ENCODE assay signal across 9 mouse cellular contexts in genomic region chr11:20038723-20039122, GRCm38 (mm10).
DNase-seq lines count a peak whose midpoint lies in the region; ATAC-seq and TF ChIP-seq lines count a peak whose summit lies in the region.
"Had no signal": no experiment of that assay in that cellular context is flagged by ENCODE, and none has a peak within 500 bp of the region (broad histone marks: within the 10 kb centered on the region; RNA-seq: fewer than 3 reads in every experiment).

No protein-coding gene starts in this region.

- TF ChIP-seq POLR2A in myocyte (IDR thresholded peaks at IDR 0.05; ENCODE audit: insufficient read length, low read depth): no peak

- H3K9me3 ChIP-seq in kidney, postnatal 0 days (replicated peaks; ENCODE audit: low read length): no peaks in the 10 kb centered on the region
- H3K9me3 ChIP-seq in hindbrain, embryonic 15.5 days: no peaks in the 10 kb centered on the region

- H3K4me2 ChIP-seq in kidney, postnatal 0 days (ENCODE audit: low read length): no peak overlapping the region
- peak overlapping the region; percentile 46 for H3K4me2 ChIP-seq in hindbrain, embryonic 15.5 days
- peak overlapping the region; percentile 9 for H3K4me2 ChIP-seq in myocyte (ENCODE audit: low read depth)

- no peak for TF ChIP-seq CTCF in kidney, postnatal 0 days (IDR thresholded peaks at IDR 0.05; ENCODE audit: low read depth)

- H3K27ac ChIP-seq in kidney, postnatal 0 days: no peak overlapping the region
- H3K27ac ChIP-seq in hindbrain, embryonic 15.5 days (replicated peaks): no peak overlapping the region

- H3K27me3 ChIP-seq in kidney, postnatal 0 days (ENCODE audit: insufficient read depth, low read length): no peaks in the 10 kb centered on the region
- no peaks in the 10 kb centered on the region for H3K27me3 ChIP-seq in hindbrain, embryonic 15.5 days
- H3K27me3 ChIP-seq in myocyte (ENCODE audit: control insufficient read depth, insufficient read depth, insufficient read length): no peaks in the 10 kb centered on the region
- H3K27me3 ChIP-seq: Patski had no signal

- H3ac ChIP-seq in myocyte (ENCODE audit: control insufficient read depth, insufficient read length): no peak overlapping the region

- no peak for ATAC-seq in kidney, postnatal 0 days (replicated peaks; ENCODE audit: low FRiP score, low read depth)
- ATAC-seq in hindbrain, embryonic 15.5 days (ENCODE audit: low FRiP score, low read depth): peak; percentile 61; the same call in 1 of the 2 replicates
- no peak for ATAC-seq in monocyte, adult 5-6 weeks (replicated peaks; ENCODE audit: insufficient number of reproducible peaks, low FRiP score, low TSS enrichment, poor library complexity, severe bottlenecking)

- DNase-seq in kidney, postnatal 0 days (ENCODE audit: low spot score): peak; percentile 39
- no peak for DNase-seq in kidney, adult 9 months
- peak; percentile 59 for DNase-seq in cerebellum, adult 11-12 months
- no peak for DNase-seq in urinary bladder, postnatal 10 days (ENCODE audit: low spot score)
- DNase-seq in urinary bladder, adult 2 months (ENCODE audit: low spot score): no peak

- 27% methylated on average over 8 of the region's 8 CpGs for WGBS in kidney, postnatal 0 days
- 22% methylated on average over 8 of the region's 8 CpGs for WGBS in hindbrain, embryonic 15.5 days

- H3K4me3 ChIP-seq in kidney, postnatal 0 days (replicated peaks; ENCODE audit: low read depth, low read length): no peak overlapping the region
- 0 out of 2 replicates have a peak overlapping the region, but pooled peaks have one; percentile 15 for H3K4me3 ChIP-seq in hindbrain, embryonic 15.5 days
- no peak overlapping the region for H3K4me3 ChIP-seq in myocyte

- H3K36me3 ChIP-seq in kidney, postnatal 0 days (ENCODE audit: insufficient read depth, low read length): no peaks in the 10 kb centered on the region
- H3K36me3 ChIP-seq in hindbrain, embryonic 15.5 days: no peaks in the 10 kb centered on the region
- H3K36me3 ChIP-seq in myocyte (ENCODE audit: control insufficient read depth, insufficient read depth): no peaks in the 10 kb centered on the region

- H3K9ac ChIP-seq in kidney, postnatal 0 days (ENCODE audit: low read depth, low read length): no peak overlapping the region
- no peak overlapping the region for H3K9ac ChIP-seq in hindbrain, embryonic 15.5 days

- no peaks in the 10 kb centered on the region for H3K79me2 ChIP-seq in myocyte (ENCODE audit: control insufficient read depth, insufficient read depth)

- H3K4me1 ChIP-seq in kidney, postnatal 0 days (replicated peaks; ENCODE audit: insufficient read depth, low read length): peaks cover 8% of the 10 kb centered on the region; the same call in 1 of the 2 replicates
- peaks cover 16% of the 10 kb centered on the region for H3K4me1 ChIP-seq in hindbrain, embryonic 15.5 days (replicated peaks)

TF ChIP-seq in myocyte, 11 proteins besides CTCF, POLR2A, EP300 and RAD21:
- TF ChIP-seq E2F4 (IDR thresholded peaks at IDR 0.05; ENCODE audit: insufficient read depth): no peak
- TF ChIP-seq USF1 (IDR thresholded peaks at IDR 0.05; ENCODE audit: low read depth): peak; percentile 32
- TF ChIP-seq MYOD1 (IDR thresholded peaks at IDR 0.05; ENCODE audit: control insufficient read depth in 1 of 3, insufficient read length in 2 of 3, low read depth in 2 of 3): no peak
- 0 out of 2 replicates have a peak, but pooled peaks have one; percentile 18 for TF ChIP-seq CEBPB (IDR thresholded peaks at IDR 0.05; ENCODE audit: insufficient read depth, poor library complexity, severe bottlenecking)
TF ChIP-seq in myocyte: peak in this region for 2.

Comparison
In these comparisons a context has a peak if more than half of its experiments do, and no peak if none do; other contexts are left out.
1. DNase-seq: peak in kidney, postnatal 0 days (single experiment) and cerebellum, adult 11-12 months (single experiment); none in kidney, adult 9 months (single experiment), urinary bladder, postnatal 10 days (single experiment) and urinary bladder, adult 2 months (single experiment).